Mouse (Mus musculus) 3134 (cell line): Measurements from ENCODE around the gene Aspn.

ENCODE experiments used
- DNase-seq: peaks from one replicate; pipeline ENCODE4 v3.0.0-alpha.2; 2011; ENCODE audit warnings: low spot score; ENCODE audit not compliant: insufficient read length; ENCODE audit errors: extremely low read depth

The Aspn gene

GRCm38 (mm10) chr13:49544279-49544678 is at the start of gene Aspn:
Gene Aspn (plus strand): TSS chr13:49544443.
- DNase-seq, result no peak

GRCm38 (mm10) chr13:49504510-49504909 is 39.7 kb upstream of the Aspn start, which contains the start of gene Ecm2:
Gene Ecm2 (plus strand): TSS chr13:49504810.
- no peak for DNase-seq

DNA sequence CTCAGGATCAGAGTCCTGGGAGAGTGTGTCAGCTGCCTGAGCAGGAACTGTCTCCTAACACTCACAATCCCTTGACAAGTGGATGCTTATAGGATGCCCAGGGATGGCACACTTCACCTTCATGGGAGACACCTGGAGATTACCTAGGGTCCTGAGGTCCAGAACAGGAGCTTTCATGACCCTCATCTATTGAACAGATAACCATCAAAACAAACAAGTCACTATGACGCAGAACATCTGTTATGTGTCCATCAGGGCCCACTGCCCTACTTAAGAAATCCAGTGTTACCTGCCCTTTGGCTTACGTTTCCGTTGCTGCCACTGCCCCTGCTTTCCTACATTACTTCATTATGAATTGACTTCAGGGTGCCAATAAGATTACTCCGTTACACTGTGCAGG is 38.5 kb upstream of the Aspn start:
- DNase-seq, result no peak

GRCm38 (mm10) chr13:49507176-49507575 is 37.1 kb upstream of the Aspn start:
- DNase-seq, result no peak

DNA sequence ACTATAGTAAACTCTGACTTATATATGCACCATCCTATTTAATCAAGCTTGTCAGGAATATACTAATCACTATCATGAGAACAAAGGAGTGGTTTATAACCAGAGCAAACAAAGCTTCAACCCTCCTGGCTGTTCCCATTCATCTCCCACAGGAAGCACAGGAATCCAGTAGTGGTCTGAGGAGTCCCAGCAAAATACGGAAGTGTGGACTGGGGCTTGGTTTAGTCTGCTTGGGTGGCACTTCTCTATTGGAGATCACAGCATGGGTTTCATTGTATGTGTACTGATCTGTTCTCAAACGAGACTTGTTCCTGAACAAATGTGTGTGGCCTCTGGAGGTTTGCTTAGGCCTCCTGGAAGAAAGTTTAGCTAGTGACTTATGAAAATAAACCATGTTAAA is 25.5 kb upstream of the Aspn start:
- DNase-seq, result no peak

DNA sequence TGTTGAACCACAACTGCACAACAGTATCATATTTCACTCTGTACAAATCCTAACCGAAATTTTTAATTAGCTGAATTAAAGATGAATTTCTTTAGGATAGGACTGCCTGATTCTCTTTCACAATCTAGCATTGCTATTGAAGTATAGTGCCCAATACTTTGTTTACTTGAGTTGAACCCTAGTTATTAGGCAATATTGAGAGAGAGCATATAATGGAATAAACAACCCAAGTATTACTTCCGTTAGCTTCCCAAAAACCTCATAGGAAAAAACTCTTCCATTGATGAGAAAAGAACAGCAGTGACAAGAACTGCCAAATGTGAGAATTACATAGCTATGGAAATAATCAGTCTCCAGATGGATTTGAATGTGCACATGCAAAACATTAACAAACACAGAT is 18.0 kb upstream of the Aspn start:
- no peak for DNase-seq

GRCm38 (mm10) chr13:49530636-49531035 is 13.6 kb upstream of the Aspn start:
- no peak for DNase-seq

- no peak for DNase-seq
These were observed 7.3 kb upstream of the Aspn start for GRCm38 (mm10) chr13:49536946-49537345.

DNA sequence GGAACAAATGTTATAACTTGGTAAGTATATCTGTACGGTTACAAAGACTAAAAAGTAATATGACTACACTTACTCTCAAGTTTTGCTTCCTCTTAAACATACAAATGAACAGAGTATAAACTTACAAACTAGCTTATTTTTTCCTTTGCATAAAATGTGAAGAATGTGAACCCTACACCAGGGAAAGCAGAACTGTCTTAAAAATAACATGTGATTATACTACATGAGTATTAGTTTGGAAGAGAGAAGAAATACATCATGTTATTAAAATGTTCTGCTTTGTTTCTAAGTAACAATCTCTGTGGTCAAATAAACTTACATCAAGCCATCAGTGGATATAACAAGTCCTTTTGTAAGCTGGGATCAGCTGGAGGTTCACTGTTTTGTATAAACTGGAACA is 5.5 kb upstream of the Aspn start:
- no peak for DNase-seq

DNA sequence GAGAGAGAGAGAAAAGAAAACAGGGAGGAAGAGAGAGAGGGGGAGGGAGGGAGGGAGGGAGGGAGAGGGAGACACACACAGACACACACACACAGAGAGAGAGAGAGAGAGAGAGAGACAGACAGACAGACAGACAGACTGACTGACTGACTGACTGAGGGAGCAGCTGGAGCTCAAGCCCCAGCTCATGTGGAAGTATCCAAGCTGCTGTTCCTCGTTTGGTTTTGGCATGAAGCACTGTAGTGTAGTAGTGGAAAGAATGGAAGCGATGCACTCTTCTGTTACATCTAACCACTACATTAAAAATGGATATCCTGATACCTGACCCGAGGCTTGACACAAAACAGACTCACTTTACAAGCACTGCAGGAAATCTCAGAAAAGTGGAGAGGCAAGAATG is 1.4 kb downstream of the Aspn start:
- no peak for DNase-seq

GRCm38 (mm10) chr13:49546517-49546916 is 2.3 kb downstream of the Aspn start:
- no peak for DNase-seq

DNA sequence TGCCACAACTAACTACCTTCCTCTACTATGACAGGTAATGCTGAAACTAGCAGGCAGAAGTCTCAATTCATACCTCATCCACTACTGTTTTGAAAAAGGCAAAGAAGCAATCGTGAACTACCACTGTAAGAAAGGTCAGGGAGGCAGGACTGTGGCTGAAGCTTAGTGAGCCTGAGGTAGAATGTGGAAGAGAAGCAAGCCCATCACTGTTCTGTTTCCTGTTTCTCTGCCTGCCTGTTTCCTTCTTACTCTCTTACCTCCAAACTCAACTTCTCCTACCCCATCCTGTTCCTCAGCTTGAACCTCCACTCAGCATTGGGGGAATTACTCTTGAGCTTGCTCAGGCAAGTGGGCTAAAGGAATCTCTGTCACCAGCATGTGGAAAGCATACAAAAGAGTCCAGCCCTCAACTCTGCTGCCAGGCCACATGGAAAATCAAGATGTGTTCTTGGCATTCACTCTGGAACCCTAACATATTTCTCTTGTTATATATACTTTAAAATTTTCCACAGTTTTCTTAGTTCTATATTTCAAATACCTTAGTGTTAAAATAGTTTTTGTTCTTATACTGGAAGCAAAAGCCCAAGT is 3.4 kb downstream of the Aspn start:
- no peak for DNase-seq

GRCm38 (mm10) chr13:49549616-49550015 is 5.4 kb downstream of the Aspn start:
- peak; percentile 40 for DNase-seq

DNA sequence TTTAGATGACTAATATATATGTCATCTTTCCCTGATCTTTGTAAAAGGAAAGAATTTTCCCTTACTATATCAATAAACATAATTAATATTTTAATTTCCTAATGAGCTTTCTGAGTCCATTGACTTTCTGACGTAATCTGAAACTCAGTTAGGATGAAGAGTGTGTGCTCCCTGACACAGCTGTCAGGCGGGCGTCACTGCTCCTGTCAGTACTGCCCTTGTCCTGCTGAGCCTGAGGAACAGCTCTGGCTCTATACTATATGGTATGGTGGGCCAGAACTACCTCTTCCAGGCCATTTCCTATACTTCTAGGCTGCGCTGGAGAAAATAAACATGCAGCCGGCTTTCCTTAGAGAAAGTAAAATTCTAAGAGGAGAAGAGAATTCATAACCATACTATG is 10.3 kb downstream of the Aspn start:
- DNase-seq, result no peak

GRCm38 (mm10) chr13:49556203-49556602 is 12.0 kb downstream of the Aspn start:
- no peak for DNase-seq

GRCm38 (mm10) chr13:49556924-49557323 is 12.7 kb downstream of the Aspn start:
- DNase-seq, result no peak

DNA sequence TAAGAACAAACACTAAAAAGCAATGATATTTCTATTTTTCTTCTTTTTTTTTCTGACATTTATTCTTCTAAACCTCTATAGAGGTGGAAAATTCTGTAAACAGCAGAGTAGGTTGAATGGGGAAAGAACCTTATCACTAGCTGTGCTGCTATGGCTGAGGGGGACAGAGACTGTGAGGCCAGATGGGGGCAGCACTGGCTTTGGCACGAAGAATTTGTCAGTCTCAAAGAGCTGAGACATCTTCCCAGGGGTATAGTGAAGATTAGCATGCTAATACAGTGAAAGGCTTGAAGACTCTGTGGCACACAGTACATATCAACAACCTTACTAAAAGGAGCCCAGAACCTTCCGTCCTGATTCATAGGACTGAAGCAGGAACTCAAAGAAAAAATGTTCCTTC is 14.9 kb downstream of the Aspn start:
- no peak for DNase-seq

- DNase-seq, result no peak
These were observed 16.6 kb downstream of the Aspn start for GRCm38 (mm10) chr13:49560886-49561285.

- DNase-seq, result no peak
These were observed 20.1 kb downstream of the Aspn start for GRCm38 (mm10) chr13:49564347-49564746.

- DNase-seq, result no peak
These were observed 26.1 kb downstream of the Aspn start for GRCm38 (mm10) chr13:49570371-49570770.

DNA sequence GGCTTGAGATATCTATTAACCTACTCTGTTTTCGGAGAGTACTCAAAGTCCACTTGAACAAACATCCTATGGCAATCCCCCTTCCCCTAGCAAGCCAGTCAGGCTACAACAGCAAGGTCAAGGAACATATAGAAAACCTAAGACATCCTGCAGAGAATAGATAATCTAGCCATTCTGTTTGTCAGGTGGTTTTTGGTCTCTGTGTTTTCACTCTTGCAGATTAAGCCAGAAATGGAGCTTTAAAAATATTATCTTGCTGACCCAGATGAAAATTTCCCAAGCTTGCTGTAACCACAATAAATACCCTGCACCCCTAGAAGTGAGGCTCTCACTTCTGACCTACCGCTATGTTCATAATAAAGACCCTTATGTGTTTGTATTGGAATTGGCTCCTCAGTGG is 27.2 kb downstream of the Aspn start:
- DNase-seq, result no peak

GRCm38 (mm10) chr13:49581541-49582530 is 37.6 kb downstream of the Aspn start, which contains the start of gene Omd:
Gene Omd (plus strand): TSS chr13:49582462.
- peak; percentile 52 for DNase-seq
